Comparison of ENCODE assay signal across 20 mouse cellular contexts in genomic region chr13:71676081-71676624, GRCm38 (mm10).
DNase-seq lines count a peak whose midpoint lies in the region; ATAC-seq and TF ChIP-seq lines count a peak whose summit lies in the region.
"Had no signal": no experiment of that assay in that cellular context is flagged by ENCODE, and none has a peak within 500 bp of the region (broad histone marks: within the 10 kb centered on the region; RNA-seq: fewer than 3 reads in every experiment).

No protein-coding gene starts in this region.

- no peak overlapping the region for H3K9ac ChIP-seq in forebrain, embryonic 15.5 days (replicated peaks)
- H3K9ac ChIP-seq in forebrain, embryonic 11.5 days (ENCODE audit: low read length), result no peak overlapping the region
- H3K9ac ChIP-seq in hindbrain, embryonic 15.5 days, result no peak overlapping the region
- no peak overlapping the region for H3K9ac ChIP-seq in midbrain, postnatal 0 days (replicated peaks; ENCODE audit: low read length, poor library complexity, severe bottlenecking)
- H3K9ac ChIP-seq in intestine, embryonic 15.5 days, result no peak overlapping the region
- H3K9ac ChIP-seq: liver, embryonic 13.5 days; neural tube, embryonic 12.5 days had no signal

- ATAC-seq in forebrain, embryonic 15.5 days (replicated peaks), result 0 out of 2 replicates have a peak, but pooled peaks have one; percentile 13
- no peak for ATAC-seq in forebrain, embryonic 11.5 days (replicated peaks; ENCODE audit: low FRiP score)
- ATAC-seq in hindbrain, embryonic 15.5 days (ENCODE audit: low FRiP score, low read depth), result peak; percentile 81
- ATAC-seq in midbrain, postnatal 0 days (ENCODE audit: low FRiP score), result no peak
- ATAC-seq in intestine, embryonic 15.5 days, result no peak
- ATAC-seq: CD4-positive, CD25-positive, alpha-beta regulatory T cell, adult 4 months; inflammation-experienced regulatory T-cells, adult 6 months had no signal

- no peak for TF ChIP-seq POLR2A in brain, embryonic 14.5 days (IDR thresholded peaks at IDR 0.05; ENCODE audit: borderline replicate concordance, extremely low read depth, insufficient read depth, insufficient read length, poor library complexity, severe bottlenecking)

- 0 out of 2 replicates have a peak, but pooled peaks cover 5% of the 10 kb centered on the region for H3K4me1 ChIP-seq in forebrain, embryonic 15.5 days
- no peaks in the 10 kb centered on the region for H3K4me1 ChIP-seq in forebrain, embryonic 11.5 days (replicated peaks; ENCODE audit: control insufficient read depth, insufficient read depth, low read length)
- H3K4me1 ChIP-seq in hindbrain, embryonic 15.5 days (replicated peaks), result peaks cover 12% of the 10 kb centered on the region
- no peaks in the 10 kb centered on the region for H3K4me1 ChIP-seq in midbrain, postnatal 0 days (ENCODE audit: insufficient read depth, low read length)
- no peaks in the 10 kb centered on the region for H3K4me1 ChIP-seq in intestine, embryonic 15.5 days (replicated peaks)
- H3K4me1 ChIP-seq: liver, embryonic 13.5 days had no signal

- no peak overlapping the region for H3K4me3 ChIP-seq in forebrain, embryonic 15.5 days
- H3K4me3 ChIP-seq in forebrain, embryonic 11.5 days (ENCODE audit: low read depth, low read length), result no peak overlapping the region
- no peak overlapping the region for H3K4me3 ChIP-seq in hindbrain, embryonic 15.5 days
- H3K4me3 ChIP-seq in midbrain, postnatal 0 days (ENCODE audit: low read depth, low read length), result no peak overlapping the region
- H3K4me3 ChIP-seq in intestine, embryonic 15.5 days (replicated peaks), result no peak overlapping the region
- H3K4me3 ChIP-seq: left cerebral cortex, adult 2 months; liver, embryonic 13.5 days; neural tube, embryonic 12.5 days had no signal

- no peak for TF ChIP-seq CTCF in brain, embryonic 14.5 days (IDR thresholded peaks at IDR 0.05; ENCODE audit: borderline replicate concordance, extremely low read depth, insufficient read depth, insufficient read length)
- TF ChIP-seq CTCF in midbrain, postnatal 0 days (IDR thresholded peaks at IDR 0.05), result no peak

- 0 out of 2 replicates have a peak overlapping the region, but pooled peaks have one; percentile 10 for H3K4me2 ChIP-seq in forebrain, embryonic 15.5 days (replicated peaks)
- H3K4me2 ChIP-seq in forebrain, embryonic 11.5 days (ENCODE audit: low read depth, low read length, severe bottlenecking), result no peak overlapping the region
- peak overlapping the region; percentile 25; the same call in 1 of the 2 replicates for H3K4me2 ChIP-seq in hindbrain, embryonic 15.5 days
- no peak overlapping the region for H3K4me2 ChIP-seq in midbrain, postnatal 0 days (ENCODE audit: low read depth, low read length, poor library complexity, severe bottlenecking)
- H3K4me2 ChIP-seq in intestine, embryonic 15.5 days (replicated peaks), result no peak overlapping the region
- H3K4me2 ChIP-seq: liver, embryonic 13.5 days; neural tube, embryonic 12.5 days had no signal

- H3K9me3 ChIP-seq in forebrain, embryonic 15.5 days, result no peaks in the 10 kb centered on the region
- H3K9me3 ChIP-seq in forebrain, embryonic 11.5 days (ENCODE audit: control insufficient read depth, low read length), result no peaks in the 10 kb centered on the region
- no peaks in the 10 kb centered on the region for H3K9me3 ChIP-seq in hindbrain, embryonic 15.5 days
- no peaks in the 10 kb centered on the region for H3K9me3 ChIP-seq in midbrain, postnatal 0 days (ENCODE audit: low read length)
- H3K9me3 ChIP-seq in intestine, embryonic 15.5 days, result no peaks in the 10 kb centered on the region
- H3K9me3 ChIP-seq: liver, embryonic 13.5 days; neural tube, embryonic 12.5 days had no signal

- H3K36me3 ChIP-seq in forebrain, embryonic 15.5 days, result no peaks in the 10 kb centered on the region
- no peaks in the 10 kb centered on the region for H3K36me3 ChIP-seq in forebrain, embryonic 11.5 days (ENCODE audit: control insufficient read depth, insufficient read depth, low read length)
- H3K36me3 ChIP-seq in hindbrain, embryonic 15.5 days, result no peaks in the 10 kb centered on the region
- H3K36me3 ChIP-seq in midbrain, postnatal 0 days (ENCODE audit: insufficient read depth, low read length), result no peaks in the 10 kb centered on the region
- H3K36me3 ChIP-seq in intestine, embryonic 15.5 days, result no peaks in the 10 kb centered on the region
- H3K36me3 ChIP-seq: liver, embryonic 13.5 days; neural tube, embryonic 12.5 days had no signal

- DNase-seq in forebrain, embryonic 11.5 days (ENCODE audit: low spot score), result no peak
- peak; percentile 79 for DNase-seq in brain, embryonic 14.5 days (ENCODE audit: low read depth)
- peak; percentile 33 for DNase-seq in midbrain, postnatal 0 days (ENCODE audit: low spot score)
- no peak for DNase-seq in spleen, adult 12 weeks (ENCODE audit: low spot score)
- DNase-seq: adrenal gland, postnatal 14 days; cerebellum, adult 9-11 months; kidney, adult 2 months; layer of hippocampus, adult 9-11 months; liver, embryonic 13.5 days; lung, adult 2 months; lung, postnatal 14 days; right cerebral cortex, adult 18-20 months had no signal

- 50% methylated on average over 10 of the region's 10 CpGs for WGBS in forebrain, embryonic 15.5 days
- WGBS in forebrain, embryonic 11.5 days, result 78% methylated on average over 10 of the region's 10 CpGs
- 20% methylated on average over 10 of the region's 10 CpGs for WGBS in hindbrain, embryonic 15.5 days
- 37% methylated on average over 10 of the region's 10 CpGs for WGBS in midbrain, postnatal 0 days
- WGBS in intestine, embryonic 15.5 days, result 79% methylated on average over 10 of the region's 10 CpGs

- no peak overlapping the region for H3K27ac ChIP-seq in forebrain, embryonic 15.5 days (replicated peaks)
- H3K27ac ChIP-seq in forebrain, embryonic 11.5 days (ENCODE audit: low read depth, low read length), result no peak overlapping the region
- H3K27ac ChIP-seq in hindbrain, embryonic 15.5 days (replicated peaks), result 0 out of 2 replicates have a peak overlapping the region, but pooled peaks have one; percentile 17
- H3K27ac ChIP-seq in midbrain, postnatal 0 days (ENCODE audit: low read depth, low read length), result no peak overlapping the region
- H3K27ac ChIP-seq in intestine, embryonic 15.5 days, result no peak overlapping the region
- H3K27ac ChIP-seq: kidney, postnatal 0 days; left cerebral cortex, adult 2 months; liver, embryonic 13.5 days; neural tube, embryonic 12.5 days had no signal

- H3K27me3 ChIP-seq in forebrain, embryonic 15.5 days, result no peaks in the 10 kb centered on the region
- H3K27me3 ChIP-seq in forebrain, embryonic 11.5 days (ENCODE audit: control insufficient read depth, insufficient read depth, low read length), result no peaks in the 10 kb centered on the region
- H3K27me3 ChIP-seq in hindbrain, embryonic 15.5 days, result no peaks in the 10 kb centered on the region
- no peaks in the 10 kb centered on the region for H3K27me3 ChIP-seq in midbrain, postnatal 0 days (ENCODE audit: insufficient read depth, low read length)
- no peaks in the 10 kb centered on the region for H3K27me3 ChIP-seq in intestine, embryonic 15.5 days (replicated peaks)
- H3K27me3 ChIP-seq: liver, embryonic 13.5 days had no signal

Comparison
In these comparisons a context has a peak if more than half of its experiments do, and no peak if none do; other contexts are left out.
1. ATAC-seq: peak in forebrain, embryonic 15.5 days (single experiment) and hindbrain, embryonic 15.5 days (single experiment); none in forebrain, embryonic 11.5 days (single experiment), midbrain, postnatal 0 days (single experiment) and intestine, embryonic 15.5 days (single experiment).
2. H3K4me2 ChIP-seq: peak in forebrain, embryonic 15.5 days (single experiment) and hindbrain, embryonic 15.5 days (single experiment); none in forebrain, embryonic 11.5 days (single experiment), midbrain, postnatal 0 days (single experiment) and intestine, embryonic 15.5 days (single experiment).
3. DNase-seq: peak in brain, embryonic 14.5 days (single experiment) and midbrain, postnatal 0 days (single experiment); none in forebrain, embryonic 11.5 days (single experiment) and spleen, adult 12 weeks (single experiment).